ENCODE assay signal across 21 mouse cellular contexts in the genomic region with DNA sequence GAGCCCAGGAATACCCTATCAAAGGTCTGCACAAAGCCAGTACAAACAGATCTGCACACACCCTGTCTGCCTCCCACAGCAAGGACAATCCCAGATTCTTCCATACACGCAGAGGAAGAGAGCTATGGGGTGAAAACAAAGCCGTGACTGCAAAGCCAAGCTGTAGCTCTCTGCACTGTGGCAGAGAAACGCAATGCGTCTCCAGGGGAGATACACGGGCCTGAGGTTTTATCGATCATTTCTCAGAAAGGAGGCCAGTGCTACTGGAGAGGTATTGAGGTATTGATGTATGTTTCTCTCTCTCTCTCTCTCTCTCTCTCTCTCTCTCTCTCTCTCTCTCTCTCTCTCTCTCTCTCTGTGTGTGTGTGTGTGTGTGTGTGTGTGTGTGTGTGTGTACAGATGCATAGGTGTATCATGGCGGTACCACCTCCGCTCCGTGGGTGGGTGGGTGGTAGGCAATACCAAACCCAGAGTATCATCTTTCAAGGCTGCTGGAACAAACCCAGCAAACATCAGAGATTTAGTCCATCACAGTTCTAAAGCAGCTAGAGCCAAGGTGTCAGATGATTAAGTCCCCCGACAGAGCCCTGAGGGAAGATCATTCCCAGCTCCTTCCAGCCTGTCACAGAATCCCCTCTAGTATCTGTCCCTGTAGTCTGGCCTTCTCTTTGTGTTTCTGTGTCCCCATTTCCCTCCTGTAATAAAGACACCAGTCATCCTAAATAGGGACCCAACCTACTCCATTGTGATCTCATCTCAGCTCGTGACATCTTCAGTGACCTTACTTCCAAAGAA.
DNase-seq lines count a peak whose midpoint lies in the region; ATAC-seq and TF ChIP-seq lines count a peak whose summit lies in the region.
"Had no signal": no experiment of that assay in that cellular context is flagged by ENCODE, and none has a peak within 500 bp of the region (broad histone marks: within the 10 kb centered on the region; RNA-seq: fewer than 3 reads in every experiment).

No protein-coding gene starts in this region.

- H3K4me3 ChIP-seq in forebrain, embryonic 10.5 days = no peak overlapping the region
- H3K4me3 ChIP-seq in forebrain, postnatal 0 days (ENCODE audit: low read depth, low read length) = no peak overlapping the region
- H3K4me3 ChIP-seq in hindbrain, embryonic 12.5 days = no peak overlapping the region
- H3K4me3 ChIP-seq in midbrain, embryonic 15.5 days = no peak overlapping the region
- H3K4me3 ChIP-seq: embryonic facial prominence, embryonic 15.5 days; liver, embryonic 15.5 days had no signal

- no peak overlapping the region for H3K4me2 ChIP-seq in forebrain, postnatal 0 days (ENCODE audit: low read depth)
- H3K4me2 ChIP-seq in hindbrain, embryonic 12.5 days (replicated peaks) = no peak overlapping the region
- H3K4me2 ChIP-seq in midbrain, embryonic 15.5 days = no peak overlapping the region
- H3K4me2 ChIP-seq: embryonic facial prominence, embryonic 15.5 days; heart, embryonic 11.5 days; liver, embryonic 15.5 days had no signal

- TF ChIP-seq CTCF in forebrain, postnatal 0 days (IDR thresholded peaks at IDR 0.05; ENCODE audit: low read depth) = no peak

- H3K4me1 ChIP-seq in forebrain, embryonic 10.5 days = peaks cover 38% of the 10 kb centered on the region
- H3K4me1 ChIP-seq in forebrain, postnatal 0 days (ENCODE audit: insufficient read depth) = no peaks in the 10 kb centered on the region
- H3K4me1 ChIP-seq in hindbrain, embryonic 12.5 days = peaks cover 26% of the 10 kb centered on the region
- peaks cover 9% of the 10 kb centered on the region for H3K4me1 ChIP-seq in midbrain, embryonic 15.5 days
- H3K4me1 ChIP-seq: embryonic facial prominence, embryonic 15.5 days; liver, embryonic 15.5 days had no signal

- ATAC-seq in forebrain, postnatal 0 days = no peak
- ATAC-seq in hindbrain, embryonic 12.5 days (ENCODE audit: low FRiP score) = no peak
- no peak; the same call in 1 of the 2 replicates for ATAC-seq in midbrain, embryonic 15.5 days (replicated peaks)
- ATAC-seq: CD4-positive, CD25-positive, alpha-beta regulatory T cell, adult 4 months had no signal

- intact Hi-C loops in gastrocnemius, postnatal 14 days (cut with DNase I; ENCODE audit: low total_unique reads) = no loop called here

- no peak for DNase-seq in forebrain, embryonic 10.5 days (ENCODE audit: extremely low spot score, low spot score)
- DNase-seq in forebrain, postnatal 0 days = no peak
- DNase-seq in R1 (ENCODE audit: low read depth, low spot score) (peak; percentile 21), MN1 (ENCODE audit: low spot score) (no peak)
- DNase-seq in spleen, adult 12 weeks (ENCODE audit: low spot score) = no peak
- no peak for DNase-seq in gastrocnemius, postnatal 14 days
- DNase-seq: adrenal gland, adult 8-10 months; cerebellum, adult 2 months; gastrocnemius, postnatal 36 days; heart, postnatal 14 days; kidney, adult 9 months; kidney, postnatal 36 days; lung, postnatal 10 days; thymus, adult 2 months had no signal

- H3K9me3 ChIP-seq in forebrain, embryonic 10.5 days = no peaks in the 10 kb centered on the region
- no peaks in the 10 kb centered on the region for H3K9me3 ChIP-seq in forebrain, postnatal 0 days (ENCODE audit: low read length)
- no peaks in the 10 kb centered on the region for H3K9me3 ChIP-seq in hindbrain, embryonic 12.5 days (replicated peaks)
- H3K9me3 ChIP-seq in midbrain, embryonic 15.5 days = no peaks in the 10 kb centered on the region
- H3K9me3 ChIP-seq: embryonic facial prominence, embryonic 15.5 days; liver, embryonic 15.5 days had no signal

- WGBS in forebrain, embryonic 10.5 days = 69% methylated on average over 11 of the region's 11 CpGs
- WGBS in forebrain, postnatal 0 days = 64% methylated on average over 11 of the region's 11 CpGs
- 54% methylated on average over 10 of the region's 11 CpGs for WGBS in hindbrain, embryonic 12.5 days
- WGBS in midbrain, embryonic 15.5 days = 56% methylated on average over 11 of the region's 11 CpGs

- peak overlapping the region; percentile 69 for H3K27ac ChIP-seq in forebrain, embryonic 10.5 days
- no peak overlapping the region for H3K27ac ChIP-seq in forebrain, postnatal 0 days (ENCODE audit: low read depth, low read length)
- H3K27ac ChIP-seq in hindbrain, embryonic 12.5 days = peak overlapping the region; percentile 41
- H3K27ac ChIP-seq in midbrain, embryonic 15.5 days = 0 out of 2 replicates have a peak overlapping the region, but pooled peaks have one; percentile 38
- H3K27ac ChIP-seq: embryonic facial prominence, embryonic 15.5 days; liver, embryonic 15.5 days had no signal

- no peak overlapping the region for H3K9ac ChIP-seq in forebrain, postnatal 0 days
- no peak overlapping the region for H3K9ac ChIP-seq in hindbrain, embryonic 12.5 days
- H3K9ac ChIP-seq in midbrain, embryonic 15.5 days = no peak overlapping the region
- H3K9ac ChIP-seq: embryonic facial prominence, embryonic 15.5 days; liver, embryonic 15.5 days had no signal

- no peaks in the 10 kb centered on the region for H3K36me3 ChIP-seq in forebrain, embryonic 10.5 days (replicated peaks)
- no peaks in the 10 kb centered on the region for H3K36me3 ChIP-seq in forebrain, postnatal 0 days (ENCODE audit: insufficient read depth)
- H3K36me3 ChIP-seq in hindbrain, embryonic 12.5 days = no peaks in the 10 kb centered on the region
- H3K36me3 ChIP-seq in midbrain, embryonic 15.5 days (replicated peaks) = no peaks in the 10 kb centered on the region
- H3K36me3 ChIP-seq: embryonic facial prominence, embryonic 15.5 days; G1E; liver, embryonic 15.5 days had no signal

- H3K27me3 ChIP-seq in forebrain, embryonic 10.5 days (ENCODE audit: poor library complexity, severe bottlenecking) = peaks cover 6% of the 10 kb centered on the region; the same call in 1 of the 2 replicates
- no peaks in the 10 kb centered on the region for H3K27me3 ChIP-seq in forebrain, postnatal 0 days (ENCODE audit: insufficient read depth, low read length)
- peaks cover 3% of the 10 kb centered on the region; the same call in 1 of the 2 replicates for H3K27me3 ChIP-seq in hindbrain, embryonic 12.5 days
- no peaks in the 10 kb centered on the region for H3K27me3 ChIP-seq in midbrain, embryonic 15.5 days (replicated peaks)
- H3K27me3 ChIP-seq: embryonic facial prominence, embryonic 15.5 days; liver, embryonic 15.5 days had no signal
